Mouse (Mus musculus): ENCODE results near the gene Cmss1. TPM values are rescaled to one million over a fixed set of nuclear protein-coding genes. Genes with fewer than 3 reads are reported as not detected.

Gene Cmss1
- total RNA-seq, 4 experiments from 2014 or later = 19.5 to 24.8 (median 21.3) TPM

DNA sequence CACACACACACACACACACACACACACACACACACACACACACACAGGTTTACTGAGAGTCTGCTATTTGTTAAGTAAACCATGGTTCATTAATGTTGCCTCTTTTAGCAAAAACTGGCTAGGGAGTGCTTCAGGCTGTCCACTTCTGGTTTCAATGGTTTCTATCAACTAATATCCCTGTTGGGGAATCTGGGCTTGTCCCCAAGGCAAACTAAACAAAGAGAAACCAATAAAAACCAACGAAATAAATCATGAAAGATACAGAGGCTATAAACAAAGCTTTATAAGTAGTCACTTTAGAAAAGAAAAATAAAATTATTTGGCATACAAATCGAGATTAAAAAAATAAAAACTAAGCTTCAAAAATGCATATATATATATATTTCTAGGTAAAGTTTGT, 214.2 kb downstream of the Cmss1 start:
- DNase-seq (ENCODE audit: low spot score in 2 of 2) = no peak

DNA sequence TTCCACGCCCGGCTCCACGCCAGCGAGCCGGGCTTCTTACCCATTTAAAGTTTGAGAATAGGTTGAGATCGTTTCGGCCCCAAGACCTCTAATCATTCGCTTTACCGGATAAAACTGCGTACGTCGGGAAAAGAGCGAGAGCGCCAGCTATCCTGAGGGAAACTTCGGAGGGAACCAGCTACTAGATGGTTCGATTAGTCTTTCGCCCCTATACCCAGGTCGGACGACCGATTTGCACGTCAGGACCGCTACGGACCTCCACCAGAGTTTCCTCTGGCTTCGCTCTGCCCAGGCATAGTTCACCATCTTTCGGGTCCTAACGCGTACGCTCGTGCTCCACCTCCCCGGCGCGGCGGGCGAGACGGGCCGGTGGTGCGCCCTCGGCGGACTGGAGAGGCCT, 215.5 kb downstream of the Cmss1 start:
- DNase-seq (ENCODE audit: low spot score in 2 of 2) = peak; percentile 81 to 100

- DNase-seq (ENCODE audit: low spot score in 2 of 2) = peak; percentile 18 to 85
These were observed 217.0 kb downstream of the Cmss1 start for GRCm38 (mm10) chr16:57389566-57390251.

- no peak for DNase-seq (ENCODE audit: low spot score in 2 of 2)
These were observed 222.4 kb downstream of the Cmss1 start for GRCm38 (mm10) chr16:57384274-57384673.

DNA sequence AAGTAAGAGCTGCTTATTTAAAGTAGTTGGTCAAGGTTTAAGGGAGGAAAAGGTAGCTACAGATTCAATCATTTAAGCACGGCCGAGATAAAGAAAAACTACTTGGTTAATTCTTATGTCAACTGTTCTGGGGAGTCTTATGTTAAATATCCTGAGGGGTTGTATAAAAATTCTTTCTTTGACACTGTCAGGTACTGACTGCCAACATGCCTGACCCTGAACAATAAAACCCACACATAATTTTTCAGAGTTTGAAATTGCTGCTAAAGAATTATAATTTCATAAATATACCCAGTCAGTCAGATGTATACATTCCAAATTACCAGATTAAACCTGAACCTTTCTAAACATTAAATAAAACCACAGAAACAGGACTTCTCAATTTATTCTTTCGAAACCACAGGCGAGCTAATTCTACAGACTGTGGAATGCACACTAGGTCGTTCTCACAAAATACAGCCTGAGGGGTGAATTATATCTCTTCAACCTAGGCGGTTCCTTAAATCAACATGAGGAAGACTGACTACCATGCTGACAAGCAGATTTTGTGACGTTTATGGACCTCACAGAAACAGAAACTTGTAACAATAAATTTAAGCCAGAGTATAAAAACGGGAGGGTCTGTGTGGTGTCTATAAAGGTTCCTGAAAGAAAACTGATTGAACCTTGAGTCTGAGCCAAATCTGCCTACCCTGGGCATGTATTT, 223.2 kb downstream of the Cmss1 start:
- no peak for DNase-seq (ENCODE audit: low spot score in 2 of 2)

DNA sequence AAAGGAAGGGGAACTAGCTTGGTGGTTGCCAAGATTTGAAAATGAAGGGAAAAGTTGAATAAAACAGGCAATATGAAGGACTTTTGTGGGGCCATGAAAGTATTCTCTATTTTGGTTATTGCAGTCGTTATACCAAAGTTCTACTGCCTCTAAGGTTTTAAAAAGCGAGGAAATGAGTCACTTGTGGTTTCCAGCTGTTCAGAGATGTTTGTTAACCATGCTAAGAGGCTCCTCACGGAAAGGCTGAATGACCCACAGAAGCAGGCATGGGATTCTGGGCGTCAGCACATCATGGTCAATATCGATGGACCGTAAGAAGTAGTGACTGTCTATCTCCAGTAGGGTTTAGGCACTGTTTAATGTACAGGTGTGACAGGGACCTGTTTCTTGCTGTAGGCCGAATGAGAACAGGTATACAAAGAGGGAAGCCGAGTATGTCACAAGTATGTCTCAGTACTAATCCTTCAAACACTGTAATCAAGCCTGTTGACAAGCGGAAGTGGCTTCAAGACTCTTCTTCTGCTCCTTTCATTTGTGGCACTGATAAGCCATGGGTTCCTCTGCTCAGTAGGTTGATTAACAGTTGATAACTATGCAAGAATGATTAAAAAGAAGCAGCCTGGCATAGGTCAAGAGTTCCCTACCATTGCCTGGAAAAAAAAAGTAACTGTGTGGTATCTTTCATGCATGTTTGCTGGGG, 227.9 kb downstream of the Cmss1 start:
- no peak for DNase-seq (ENCODE audit: low spot score in 2 of 2)

DNA sequence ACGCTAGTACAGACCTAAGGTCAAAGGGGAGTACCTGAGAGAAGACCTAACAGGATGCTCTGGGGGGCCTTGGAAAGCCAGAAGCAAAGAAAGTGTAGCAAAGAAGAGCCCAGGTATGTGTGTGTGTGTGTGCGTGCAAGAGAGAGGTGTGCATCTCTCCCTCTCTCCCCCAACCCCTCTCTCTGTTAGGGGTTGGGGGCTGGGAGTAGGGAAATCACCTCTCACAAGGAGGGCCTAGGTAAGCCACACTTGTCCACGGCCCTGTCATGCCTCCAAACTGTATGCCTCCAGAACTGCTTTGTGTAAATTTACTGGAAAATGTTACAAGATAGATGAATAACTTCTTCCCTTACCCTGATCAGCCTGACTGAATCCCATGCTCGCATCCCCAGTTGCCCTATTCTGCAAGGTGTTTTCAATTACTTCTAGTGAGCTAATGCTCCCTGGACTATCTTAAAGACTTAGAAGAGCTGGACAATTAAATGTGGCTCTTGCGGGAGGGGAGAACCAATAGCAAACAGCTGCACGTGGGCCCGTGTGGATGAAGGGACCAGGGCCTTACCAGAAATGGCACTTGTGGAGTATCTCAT, 231.3 kb downstream of the Cmss1 start:
- no peak for DNase-seq (ENCODE audit: low spot score in 2 of 2)

DNA sequence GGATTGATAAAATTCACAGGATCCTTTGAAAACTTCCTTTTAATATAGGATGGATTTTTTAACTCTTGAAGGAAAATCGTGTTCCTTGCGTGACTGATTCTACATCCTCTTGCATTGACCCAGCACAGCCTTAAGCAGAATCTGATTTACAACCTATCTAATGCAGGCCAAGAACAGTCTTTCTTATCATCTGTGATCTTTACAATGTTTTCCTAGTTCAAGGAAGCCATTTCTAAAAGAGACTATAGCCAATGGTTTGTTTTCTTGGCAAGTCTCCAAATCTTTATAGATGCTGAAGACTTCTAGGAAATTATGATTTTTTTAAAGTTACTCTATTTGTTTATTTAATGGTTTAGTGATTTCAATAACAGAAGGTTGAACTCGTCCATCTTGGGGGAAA, 234.5 kb downstream of the Cmss1 start:
- DNase-seq (ENCODE audit: low spot score in 2 of 2) = no peak

DNA sequence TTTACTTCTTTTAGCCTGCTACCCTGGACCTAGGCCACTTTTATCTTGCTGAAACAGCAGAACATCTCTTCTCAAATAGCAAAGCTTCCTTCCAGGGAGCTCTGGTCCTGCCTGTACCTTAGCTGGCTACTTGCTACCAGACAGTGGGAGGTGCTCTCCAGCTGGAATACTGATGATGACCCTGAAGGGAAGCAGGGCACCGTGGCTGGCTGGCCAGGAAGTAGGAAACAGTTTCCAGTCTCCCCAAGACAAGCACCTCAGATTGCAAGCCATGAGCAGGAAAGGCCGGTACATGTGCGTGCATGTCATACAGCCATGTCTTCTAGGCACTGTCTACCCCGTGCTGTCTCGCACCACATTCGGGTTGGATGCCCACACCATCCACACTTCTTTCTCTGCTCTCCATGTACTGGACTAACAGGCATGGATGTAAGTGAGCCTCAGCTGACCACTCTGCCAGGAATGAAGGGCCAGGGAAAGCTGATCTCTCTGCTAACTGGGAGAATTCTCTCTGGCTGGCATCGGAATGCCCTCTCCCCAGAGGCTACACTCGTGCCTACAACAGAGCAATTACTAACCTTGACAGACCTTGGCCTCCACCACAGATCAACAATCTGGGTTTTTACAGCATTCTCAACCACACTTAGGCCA, 236.7 kb downstream of the Cmss1 start:
- no peak for DNase-seq (ENCODE audit: low spot score in 2 of 2)

GRCm38 (mm10) chr16:57366941-57367694, 239.5 kb downstream of the Cmss1 start:
- DNase-seq (ENCODE audit: low spot score in 2 of 2) = no peak

- DNase-seq (ENCODE audit: low spot score in 2 of 2) = no peak
These were observed 240.5 kb downstream of the Cmss1 start for GRCm38 (mm10) chr16:57366141-57366540.

DNA sequence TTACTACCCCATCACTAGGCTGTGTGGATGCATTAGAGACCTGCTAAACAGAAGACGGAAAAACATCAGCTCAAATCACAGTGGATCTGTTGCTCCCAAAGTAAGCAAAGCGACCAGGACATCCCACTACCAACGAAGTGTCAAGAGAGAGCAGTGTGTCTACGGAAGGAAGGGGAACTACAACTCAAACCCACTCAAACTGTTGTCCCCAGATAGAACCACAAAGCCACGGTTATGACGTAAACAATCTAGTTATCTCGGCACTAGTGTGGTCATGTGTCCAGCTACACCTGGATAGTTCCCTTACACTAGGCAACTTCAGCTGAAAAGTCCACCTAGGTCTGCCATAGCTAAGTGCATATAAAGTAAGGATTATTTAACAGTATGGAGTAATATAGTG, 242.2 kb downstream of the Cmss1 start:
- no peak for DNase-seq (ENCODE audit: low spot score in 2 of 2)

DNA sequence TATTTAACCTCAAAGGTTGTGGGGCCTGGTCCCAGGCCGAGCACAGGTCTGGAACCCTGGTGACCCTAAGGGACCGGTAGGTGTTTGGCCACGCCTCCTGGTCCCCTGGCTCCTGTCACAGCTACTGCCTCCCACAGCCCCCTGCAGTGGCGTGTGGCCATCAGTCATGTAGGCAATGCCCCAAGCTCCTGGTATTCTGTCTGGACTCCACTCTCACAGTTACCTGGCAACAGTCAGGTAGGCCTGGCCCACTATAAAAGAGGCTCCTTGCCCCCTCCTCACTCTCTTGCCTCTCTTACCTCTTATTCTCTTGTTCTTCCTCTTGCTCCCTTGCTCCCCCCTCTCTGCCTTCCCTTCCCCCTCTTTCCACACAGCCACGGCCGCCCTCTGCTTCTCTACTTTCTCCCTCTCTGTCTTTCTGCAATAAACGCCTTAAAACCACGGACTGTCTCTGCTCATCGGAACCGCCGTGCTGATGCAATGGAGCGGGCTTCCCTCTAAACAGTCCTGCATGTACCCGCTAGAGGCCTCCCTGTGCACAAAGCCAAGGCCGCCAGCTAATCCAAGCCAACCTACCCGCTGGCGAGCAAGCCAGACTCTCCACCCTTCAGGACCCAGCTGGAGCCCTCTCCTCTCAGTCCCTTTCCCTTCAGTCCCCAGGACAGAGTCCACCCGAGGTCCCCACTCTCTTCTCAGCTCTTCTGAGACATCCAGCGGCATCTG, 243.8 kb downstream of the Cmss1 start:
- peak in 1 of 2 experiments; percentile 36 for DNase-seq (ENCODE audit: low spot score in 2 of 2)

DNA sequence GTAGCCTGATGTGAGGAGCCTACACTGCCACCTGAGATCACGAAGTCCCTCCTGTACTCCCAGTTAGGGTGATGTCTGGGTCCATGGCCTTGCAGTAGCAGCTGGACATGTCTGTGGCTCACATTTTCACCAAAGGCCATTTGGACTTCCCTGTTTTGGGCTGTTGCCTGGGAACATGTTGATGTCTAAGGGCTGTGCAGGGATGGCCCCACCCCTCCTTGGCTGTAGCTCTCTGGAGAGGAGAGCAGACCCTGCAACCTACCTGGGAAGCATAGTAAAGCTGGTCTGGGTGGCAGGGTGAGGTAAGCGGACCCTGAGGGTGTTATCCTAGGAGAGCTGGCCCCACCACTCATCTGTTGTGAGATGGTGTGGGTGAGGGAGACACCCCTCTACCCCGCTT, 245.9 kb downstream of the Cmss1 start:
- DNase-seq (ENCODE audit: low spot score in 2 of 2) = no peak

- peak; percentile 5 to 81 for DNase-seq (ENCODE audit: low spot score in 2 of 2)
These were observed 247.4 kb downstream of the Cmss1 start for GRCm38 (mm10) chr16:57359251-57359650.

GRCm38 (mm10) chr16:57357011-57357410, 249.7 kb downstream of the Cmss1 start:
- no peak for DNase-seq (ENCODE audit: low spot score in 2 of 2)

DNA sequence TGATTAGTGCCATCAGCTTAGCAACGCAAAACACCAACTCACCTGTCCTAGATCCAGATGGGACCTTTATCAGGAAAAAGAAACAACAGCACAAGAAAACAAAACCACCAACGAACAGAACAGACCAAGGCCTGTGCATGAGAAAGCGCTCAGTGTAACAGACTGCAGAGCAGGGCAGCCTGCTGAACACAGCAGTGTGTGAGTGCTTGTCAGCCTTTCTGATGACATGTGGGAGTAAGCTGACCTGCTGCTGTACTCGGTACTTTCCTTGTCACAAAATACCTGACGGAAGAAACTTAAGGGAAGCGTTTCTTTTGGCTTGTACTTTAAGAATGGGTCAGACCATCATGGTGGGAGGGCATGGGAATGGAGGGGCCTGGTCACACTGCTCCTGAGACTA, 250.2 kb downstream of the Cmss1 start:
- DNase-seq (ENCODE audit: low spot score in 2 of 2) = no peak

DNA sequence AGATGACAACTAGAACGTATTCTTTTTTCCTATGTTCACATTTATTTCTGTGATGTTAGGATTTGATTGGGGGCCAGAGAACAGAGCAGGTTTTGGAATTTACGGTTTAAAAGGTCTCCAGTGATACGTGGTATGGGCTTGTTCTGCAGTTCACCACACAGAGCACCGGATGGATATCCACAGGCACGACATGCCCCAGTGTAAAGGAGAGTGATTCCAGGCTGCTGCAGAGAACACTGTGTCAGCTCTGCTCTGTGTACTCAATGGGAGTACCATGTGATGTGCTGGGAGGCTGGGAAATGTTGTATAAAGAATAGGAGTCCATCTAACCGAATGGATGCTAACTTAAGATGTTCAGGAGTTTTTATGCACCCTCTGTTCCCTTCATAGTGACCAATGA, 252.7 kb downstream of the Cmss1 start:
- no peak for DNase-seq (ENCODE audit: low spot score in 2 of 2)

DNA sequence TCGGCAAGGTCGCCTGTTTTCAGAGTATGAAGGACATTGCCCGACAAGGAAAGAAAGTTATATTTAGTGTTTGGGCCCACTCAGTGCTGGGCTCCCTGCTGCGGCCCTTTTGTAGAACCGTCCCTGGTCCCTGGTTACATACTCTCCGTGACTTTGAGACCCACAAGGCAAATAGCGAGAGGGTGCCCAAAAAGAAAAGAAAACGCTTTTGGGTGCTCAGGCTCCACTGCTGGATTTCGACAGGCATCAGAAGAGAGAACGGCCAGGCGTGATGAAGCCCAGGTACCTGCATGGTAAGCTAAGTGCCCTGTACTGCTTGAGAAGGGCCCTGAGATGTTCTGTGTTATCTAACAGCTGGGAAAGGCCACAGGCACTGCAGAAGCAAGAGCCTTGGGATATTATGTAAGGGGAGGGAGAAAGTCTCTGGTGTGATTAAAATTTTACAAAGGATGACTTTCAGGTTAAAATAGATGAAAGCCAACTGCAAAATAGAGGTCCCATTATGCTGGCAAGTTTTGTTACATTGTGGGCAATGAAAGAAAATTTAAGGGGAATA, 253.4 kb downstream of the Cmss1 start:
- DNase-seq (ENCODE audit: low spot score in 2 of 2) = no peak

GRCm38 (mm10) chr16:57352751-57353150, 253.9 kb downstream of the Cmss1 start, which contains the start of gene Filip1l:
Gene Filip1l, plus strand, starts transcription at chr16:57353093.
- DNase-seq (ENCODE audit: low spot score in 2 of 2) = no peak
